Mouse (Mus musculus): ENCODE measurements at regions not wholly inside any gene's neighbourhood (a gene's known extent, or its start where the extent isn't known, plus 50 kb on each side); places are given as distances from the start of the nearest gene placed in this dataset.
A peak's percentile ranks its signal among the peaks of the same experiment; 100 is the strongest.

- Histone ChIP-seq H3K27ac (no peak overlapping the region), H3K27me3 (ENCODE audit: control insufficient read depth, insufficient read depth, low read length) (no peaks in the 10 kb centered on the region), H3K36me3 (ENCODE audit: control insufficient read depth, insufficient read depth, low read length) (peaks cover 2% of the 10 kb centered on the region; the same call in 1 of the 2 replicates), H3K4me1 (ENCODE audit: control insufficient read depth, insufficient read depth, low read length) (peaks cover 20% of the 10 kb centered on the region), H3K9ac (ENCODE audit: low read depth, low read length) (no peak overlapping the region), H3K79me2 (replicated peaks; ENCODE audit: control insufficient read depth, insufficient read depth, low read length) (no peaks in the 10 kb centered on the region), H3K4me3 (no peak overlapping the region)
- DNase-seq, result no peak
- intact Hi-C loops (cut with DNase I), result loop anchor here (2.0 to 5.0 kb wide), 4 partner anchors 33 to 128 kb away; no protein-coding TSS in a partner anchor
- TF ChIP-seq POLR2A (IDR thresholded peaks at IDR 0.05; ENCODE audit: insufficient read depth, low read depth, low read length) (no peak), CTCF (IDR thresholded peaks at IDR 0.05) (no peak), EP300 (IDR thresholded peaks at IDR 0.05; ENCODE audit: insufficient read depth, low read depth, low read length) (no peak)
- WGBS, result 100% methylated on average over 1 of the region's 1 CpGs
Observed at GRCm38 (mm10) chr16:30693839-30694527, 94.5 kb downstream of the Fam43a start.

GRCm38 (mm10) chr16:30695691-30696090 is 96.2 kb downstream of the Fam43a start:
- intact Hi-C loops (cut with DNase I), result no loop called here
- H3K27ac ChIP-seq, result no peak overlapping the region
- no peaks in the 10 kb centered on the region for H3K27me3 ChIP-seq (ENCODE audit: control insufficient read depth, insufficient read depth, low read length)
- no peak for DNase-seq
- no peak for TF ChIP-seq POLR2A (IDR thresholded peaks at IDR 0.05; ENCODE audit: insufficient read depth, low read depth, low read length)
- no peak for TF ChIP-seq CTCF (IDR thresholded peaks at IDR 0.05)
- TF ChIP-seq EP300 (IDR thresholded peaks at IDR 0.05; ENCODE audit: insufficient read depth, low read depth, low read length), result no peak
- 81% methylated on average over 8 of the region's 8 CpGs for WGBS
- H3K4me3 ChIP-seq, result no peak overlapping the region
- peaks cover 2% of the 10 kb centered on the region; the same call in 1 of the 2 replicates for H3K36me3 ChIP-seq (ENCODE audit: control insufficient read depth, insufficient read depth, low read length)
- no peaks in the 10 kb centered on the region for H3K79me2 ChIP-seq (replicated peaks; ENCODE audit: control insufficient read depth, insufficient read depth, low read length)
- peaks cover 14% of the 10 kb centered on the region for H3K4me1 ChIP-seq (ENCODE audit: control insufficient read depth, insufficient read depth, low read length)
- no peak overlapping the region for H3K9ac ChIP-seq (ENCODE audit: low read depth, low read length)

GRCm38 (mm10) chr16:30697209-30697608 is 97.7 kb downstream of the Fam43a start:
- Histone ChIP-seq H3K4me1 (ENCODE audit: control insufficient read depth, insufficient read depth, low read length) (peaks cover 9% of the 10 kb centered on the region), H3K9ac (ENCODE audit: low read depth, low read length) (no peak overlapping the region), H3K36me3 (ENCODE audit: control insufficient read depth, insufficient read depth, low read length) (peaks cover 2% of the 10 kb centered on the region; the same call in 1 of the 2 replicates), H3K4me3 (no peak overlapping the region), H3K27ac (no peak overlapping the region), H3K79me2 (replicated peaks; ENCODE audit: control insufficient read depth, insufficient read depth, low read length) (no peaks in the 10 kb centered on the region), H3K27me3 (ENCODE audit: control insufficient read depth, insufficient read depth, low read length) (no peaks in the 10 kb centered on the region)
- TF ChIP-seq CTCF (IDR thresholded peaks at IDR 0.05), result no peak
- TF ChIP-seq EP300 (IDR thresholded peaks at IDR 0.05; ENCODE audit: insufficient read depth, low read depth, low read length), result no peak
- TF ChIP-seq POLR2A (IDR thresholded peaks at IDR 0.05; ENCODE audit: insufficient read depth, low read depth, low read length), result no peak
- no peak for DNase-seq
- WGBS, result 66% methylated on average over 4 of the region's 4 CpGs
- intact Hi-C loops (cut with DNase I), result no loop called here

- no peaks in the 10 kb centered on the region for H3K27me3 ChIP-seq (ENCODE audit: control insufficient read depth, insufficient read depth, low read length)
- no peak overlapping the region for H3K9ac ChIP-seq (ENCODE audit: low read depth, low read length)
- DNase-seq, result no peak
- no peak overlapping the region for H3K4me3 ChIP-seq
- no peak overlapping the region for H3K27ac ChIP-seq
- intact Hi-C loops (cut with DNase I), result no loop called here
- WGBS, result 76% methylated on average over 2 of the region's 2 CpGs
- TF ChIP-seq CTCF (IDR thresholded peaks at IDR 0.05) (no peak), EP300 (IDR thresholded peaks at IDR 0.05; ENCODE audit: insufficient read depth, low read depth, low read length) (no peak), POLR2A (IDR thresholded peaks at IDR 0.05; ENCODE audit: insufficient read depth, low read depth, low read length) (no peak)
- peaks cover 2% of the 10 kb centered on the region; the same call in 1 of the 2 replicates for H3K36me3 ChIP-seq (ENCODE audit: control insufficient read depth, insufficient read depth, low read length)
- no peaks in the 10 kb centered on the region for H3K79me2 ChIP-seq (replicated peaks; ENCODE audit: control insufficient read depth, insufficient read depth, low read length)
- peaks cover 5% of the 10 kb centered on the region for H3K4me1 ChIP-seq (ENCODE audit: control insufficient read depth, insufficient read depth, low read length)
Observed at GRCm38 (mm10) chr16:30697806-30698205, 98.3 kb downstream of the Fam43a start.

GRCm38 (mm10) chr16:30703831-30704230 is 104.3 kb downstream of the Fam43a start:
- no peaks in the 10 kb centered on the region for H3K4me1 ChIP-seq (ENCODE audit: control insufficient read depth, insufficient read depth, low read length)
- no peaks in the 10 kb centered on the region for H3K79me2 ChIP-seq (replicated peaks; ENCODE audit: control insufficient read depth, insufficient read depth, low read length)
- TF ChIP-seq POLR2A (IDR thresholded peaks at IDR 0.05; ENCODE audit: insufficient read depth, low read depth, low read length) (0 out of 2 replicates have a peak, but pooled peaks have one; percentile 15), EP300 (IDR thresholded peaks at IDR 0.05; ENCODE audit: insufficient read depth, low read depth, low read length) (no peak)
- H3K36me3 ChIP-seq (ENCODE audit: control insufficient read depth, insufficient read depth, low read length), result no peaks in the 10 kb centered on the region
- no peak overlapping the region for H3K4me3 ChIP-seq
- H3K27ac ChIP-seq, result peak overlapping the region; percentile 20; the same call in 1 of the 2 replicates
- H3K27me3 ChIP-seq (ENCODE audit: control insufficient read depth, insufficient read depth, low read length), result no peaks in the 10 kb centered on the region
- DNase-seq, result peak in 1 of 2 experiments; percentile 26
- intact Hi-C loops (cut with DNase I), result no loop called here
- WGBS, result 71% methylated on average over 8 of the region's 8 CpGs
- H3K9ac ChIP-seq (ENCODE audit: low read depth, low read length), result no peak overlapping the region

GRCm38 (mm10) chr16:30709501-30709900 is 110.0 kb downstream of the Fam43a start:
- WGBS, result 91% methylated on average over 15 of the region's 15 CpGs
- Histone ChIP-seq H3K27me3 (ENCODE audit: control insufficient read depth, insufficient read depth, low read length) (no peaks in the 10 kb centered on the region), H3K79me2 (replicated peaks; ENCODE audit: control insufficient read depth, insufficient read depth, low read length) (no peaks in the 10 kb centered on the region), H3K36me3 (ENCODE audit: control insufficient read depth, insufficient read depth, low read length) (no peaks in the 10 kb centered on the region), H3K4me3 (no peak overlapping the region), H3K9ac (ENCODE audit: low read depth, low read length) (no peak overlapping the region), H3K27ac (no peak overlapping the region), H3K4me1 (ENCODE audit: control insufficient read depth, insufficient read depth, low read length) (no peaks in the 10 kb centered on the region)
- DNase-seq, result no peak
- TF ChIP-seq EP300 (IDR thresholded peaks at IDR 0.05; ENCODE audit: insufficient read depth, low read depth, low read length), result no peak
- no peak for TF ChIP-seq POLR2A (IDR thresholded peaks at IDR 0.05; ENCODE audit: insufficient read depth, low read depth, low read length)
- intact Hi-C loops (cut with DNase I), result no loop called here
